Mouse (Mus musculus) c-Kit-positive CD71-positive TER-119-positive erythroid progenitor cells, embryonic 14.5 days (primary cell): ENCODE results near the gene Cope.

Source experiments
- DNase-seq: peaks from one replicate; pipeline ENCODE4 v3.0.0-alpha.2; 2013; ENCODE audit warnings: low spot score

Gene Cope

DNA sequence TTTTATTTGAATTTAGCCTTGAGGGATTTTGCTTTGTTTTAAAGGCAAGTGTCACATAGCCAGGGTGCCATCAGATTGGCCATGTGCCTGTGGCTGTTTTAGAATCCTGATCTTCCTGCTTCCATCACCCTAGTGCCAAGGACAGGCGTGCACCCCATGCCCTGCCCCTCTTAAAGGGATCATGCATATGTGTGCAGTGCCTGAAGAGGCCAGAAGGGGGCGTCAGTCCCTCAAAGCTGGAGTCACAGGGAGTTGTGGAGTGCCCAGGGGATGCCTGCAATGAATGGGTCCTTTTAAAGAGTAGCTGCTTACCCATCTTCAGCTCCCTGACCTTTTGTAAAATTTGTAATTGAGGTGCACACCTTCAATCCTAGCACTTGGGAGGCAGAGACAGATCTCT, 7.0 kb downstream of the Cope start:
- DNase-seq = no peak

DNA sequence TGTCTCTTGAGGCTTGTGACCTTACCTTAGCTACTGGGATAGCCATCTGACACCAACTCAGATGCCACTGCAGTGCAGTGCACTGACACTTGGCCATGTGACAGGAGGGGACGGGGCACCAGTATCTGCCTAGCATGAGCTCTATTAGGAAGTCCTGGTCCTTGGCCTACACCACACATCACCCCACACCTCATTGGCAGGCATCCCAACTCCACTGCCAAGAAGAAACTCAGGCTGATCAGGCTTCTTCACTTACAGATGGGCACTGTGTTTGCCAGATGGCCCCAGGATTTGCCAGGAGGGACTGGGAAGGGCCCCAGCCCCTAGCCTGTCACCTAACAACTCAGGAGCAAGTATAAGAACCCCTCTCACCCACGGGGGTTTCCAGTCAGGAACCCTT, 11.1 kb downstream of the Cope start:
- no peak for DNase-seq

DNA sequence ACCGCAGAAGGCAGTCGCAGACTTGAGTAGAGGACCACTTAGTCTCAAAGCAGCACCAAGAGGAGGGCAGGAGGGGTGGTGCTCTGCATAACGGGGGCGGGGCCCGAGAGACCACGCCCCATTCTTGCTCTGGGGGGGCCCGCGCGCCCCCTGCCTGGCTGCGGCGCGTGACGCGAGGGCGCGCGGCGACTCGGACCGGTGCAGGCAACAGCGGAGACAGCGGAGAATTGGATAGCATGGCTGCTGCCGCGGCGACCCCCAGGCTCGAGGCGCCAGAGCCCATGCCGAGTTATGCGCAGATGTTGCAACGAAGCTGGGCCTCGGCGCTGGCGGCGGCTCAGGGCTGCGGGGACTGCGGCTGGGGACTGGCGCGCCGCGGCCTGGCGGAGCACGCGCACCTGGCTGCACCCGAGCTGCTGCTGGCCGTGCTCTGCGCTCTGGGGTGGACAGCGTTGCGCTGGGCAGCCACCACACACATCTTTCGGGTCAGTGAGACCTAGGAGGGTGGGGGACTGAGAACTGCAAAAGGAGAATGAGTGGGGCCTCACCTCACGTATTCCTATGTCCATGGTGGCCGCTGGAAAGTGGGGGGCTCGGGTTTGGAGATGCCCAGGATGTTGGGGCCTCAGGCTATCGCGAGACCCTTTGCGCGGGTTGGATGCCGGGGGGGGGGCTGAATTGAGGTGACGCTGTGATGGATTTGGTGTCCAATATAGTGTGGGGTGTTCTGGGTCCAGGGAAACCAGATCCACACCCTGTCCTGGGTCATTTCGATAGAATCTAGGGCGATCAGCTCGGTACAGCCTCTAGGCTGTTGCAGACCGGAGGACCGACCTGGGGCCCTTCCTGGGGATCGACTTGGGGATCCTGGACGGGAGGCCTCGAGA, 13.5 kb downstream of the Cope start, which contains the start of gene Cers1:
Gene Cers1 (plus strand): TSS at position 152 of the 887 bp plus-strand sequence.
- no peak for DNase-seq

DNA sequence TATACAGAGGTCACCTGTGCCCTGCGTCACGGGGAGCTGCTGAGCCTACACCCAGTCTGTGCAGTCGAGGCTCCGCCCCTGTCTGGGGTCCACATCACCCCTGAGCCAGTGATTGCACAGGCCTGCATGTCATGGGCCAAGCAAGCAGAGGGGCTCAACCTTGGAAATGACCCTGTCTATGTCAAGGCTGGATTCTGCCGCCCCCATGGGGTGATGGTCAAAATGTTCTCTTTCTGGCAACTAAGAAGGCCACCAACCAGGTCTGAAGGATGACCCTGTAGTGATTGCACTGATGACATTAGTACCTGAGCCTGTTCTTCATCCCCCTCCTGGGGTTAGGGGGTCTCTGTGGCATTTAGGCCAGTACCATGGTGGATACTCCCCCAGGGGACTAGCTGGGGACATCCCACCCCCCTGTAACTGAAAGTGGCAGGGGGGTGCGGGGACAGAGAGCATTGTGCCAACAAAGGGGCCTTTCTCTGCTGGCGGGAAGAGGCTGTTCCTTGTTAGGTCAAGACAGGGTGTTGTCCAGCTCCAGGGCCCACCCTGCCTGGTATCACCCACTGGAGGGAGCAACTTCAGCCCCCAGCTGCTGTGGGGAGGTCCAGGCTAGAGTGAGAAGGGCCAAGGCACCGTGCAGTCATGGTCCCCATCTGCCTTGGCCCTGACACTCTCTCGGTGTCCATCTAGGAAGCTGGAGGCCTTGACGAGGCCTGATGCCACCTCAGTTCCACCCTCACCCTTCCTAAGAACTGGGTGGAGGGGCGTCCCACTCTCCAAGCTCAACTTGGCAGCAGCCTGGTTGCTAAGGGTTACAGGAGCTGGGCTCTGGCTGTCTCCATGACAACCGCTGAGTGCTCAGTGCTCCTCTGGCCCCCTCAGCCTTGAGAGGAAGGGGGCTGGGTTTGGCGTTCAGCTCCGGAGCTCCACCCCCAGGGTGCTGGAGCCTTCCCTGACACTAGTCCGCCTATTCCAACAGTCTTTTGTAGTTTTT, 14.5 kb downstream of the Cope start:
- DNase-seq = no peak

DNA sequence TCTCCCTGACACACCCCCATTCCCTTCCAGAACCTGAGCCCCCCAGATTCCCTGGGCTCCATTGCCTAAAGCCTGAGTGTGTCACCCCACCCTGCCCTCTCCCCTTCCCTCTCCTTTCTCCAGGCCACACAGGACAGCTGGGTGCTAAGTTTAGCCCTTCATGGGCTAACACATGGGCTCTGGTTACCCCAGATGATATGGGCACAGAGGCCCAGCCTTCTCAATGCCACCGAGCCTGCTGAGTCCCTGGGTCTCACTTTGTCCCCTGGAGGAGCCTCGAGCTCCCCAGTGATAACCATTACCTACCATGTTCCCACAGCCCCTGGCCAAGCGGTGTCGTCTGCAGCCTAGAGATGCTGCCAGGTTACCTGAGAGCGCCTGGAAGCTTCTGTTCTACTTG, 15.6 kb downstream of the Cope start:
- DNase-seq = no peak

DNA sequence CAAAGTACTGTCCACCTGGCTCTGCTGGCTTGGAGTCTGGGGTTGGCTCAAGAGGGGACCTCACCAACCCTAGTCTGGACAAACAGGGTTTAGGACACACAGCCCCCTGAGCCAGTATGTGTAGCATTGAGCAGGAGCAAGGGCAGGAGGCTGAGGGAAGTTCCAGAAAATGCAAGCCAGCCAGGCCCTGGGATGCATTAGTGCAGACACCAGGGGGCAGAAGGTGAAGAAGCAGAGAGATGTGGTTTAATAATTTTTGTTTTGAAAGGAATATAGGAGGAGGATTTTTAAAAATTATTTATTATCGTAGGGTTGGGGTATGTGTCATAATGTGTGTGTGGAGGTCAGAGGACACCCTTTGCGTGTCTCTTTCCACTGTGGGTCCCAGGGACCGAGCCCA, 21.4 kb downstream of the Cope start:
- DNase-seq = no peak

DNA sequence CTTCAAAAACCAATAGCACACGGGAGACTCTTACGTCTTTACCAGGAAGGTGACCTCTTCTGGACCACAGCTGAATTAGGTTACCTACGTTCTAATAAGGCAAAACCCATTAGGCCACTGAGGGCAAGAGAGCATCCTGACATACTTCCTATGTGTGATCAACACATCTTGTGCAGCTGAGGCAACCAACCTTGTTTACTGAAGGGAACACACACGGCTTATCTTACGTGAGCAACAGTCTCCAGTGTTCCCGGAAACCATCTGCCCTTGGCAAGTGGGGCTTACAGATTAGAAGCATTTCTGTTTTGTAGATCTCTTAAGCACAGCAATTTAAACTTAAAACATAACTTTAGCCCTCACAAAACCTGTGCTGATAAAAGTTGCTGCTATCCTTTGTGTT, 25.2 kb downstream of the Cope start:
- DNase-seq = peak; percentile 75

DNA sequence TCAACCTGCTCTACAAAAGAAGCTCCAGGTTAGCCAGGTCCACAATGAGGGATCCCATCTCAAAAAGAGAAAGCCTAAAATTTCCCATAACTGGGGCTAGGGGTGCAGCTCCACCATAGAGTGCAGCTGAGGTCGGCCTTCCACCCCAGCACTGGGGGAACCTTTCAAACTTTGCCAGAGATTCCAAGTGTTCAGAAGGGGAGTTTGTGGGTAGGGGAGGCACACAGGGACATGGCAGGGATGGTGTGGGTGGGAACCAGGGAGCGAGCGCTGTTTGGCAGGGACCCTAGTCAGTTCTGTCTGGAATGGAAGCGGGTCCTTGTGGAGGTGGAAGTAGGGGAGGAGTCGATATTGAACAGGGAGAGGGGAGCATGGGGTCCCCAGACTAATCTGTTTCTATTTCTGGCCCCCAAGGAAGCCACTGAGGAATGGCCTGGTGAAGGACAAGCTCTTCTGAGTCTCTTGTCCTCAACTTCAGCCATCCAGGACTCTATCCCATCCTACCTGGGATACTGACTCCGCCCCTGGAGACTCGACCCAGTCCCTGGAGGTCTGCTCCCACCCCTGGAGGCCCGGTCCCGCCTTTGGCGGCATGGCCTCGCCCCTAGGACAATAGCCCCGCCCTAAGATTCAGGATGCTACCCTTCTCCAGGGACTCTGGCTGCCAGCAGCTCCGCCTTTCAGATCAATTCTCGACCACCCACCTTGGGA, 27.0 kb downstream of the Cope start, which contains the start of gene Gdf1:
Gene Gdf1 (plus strand): TSS at position 694 of the 711 bp plus-strand sequence.
- no peak for DNase-seq

DNA sequence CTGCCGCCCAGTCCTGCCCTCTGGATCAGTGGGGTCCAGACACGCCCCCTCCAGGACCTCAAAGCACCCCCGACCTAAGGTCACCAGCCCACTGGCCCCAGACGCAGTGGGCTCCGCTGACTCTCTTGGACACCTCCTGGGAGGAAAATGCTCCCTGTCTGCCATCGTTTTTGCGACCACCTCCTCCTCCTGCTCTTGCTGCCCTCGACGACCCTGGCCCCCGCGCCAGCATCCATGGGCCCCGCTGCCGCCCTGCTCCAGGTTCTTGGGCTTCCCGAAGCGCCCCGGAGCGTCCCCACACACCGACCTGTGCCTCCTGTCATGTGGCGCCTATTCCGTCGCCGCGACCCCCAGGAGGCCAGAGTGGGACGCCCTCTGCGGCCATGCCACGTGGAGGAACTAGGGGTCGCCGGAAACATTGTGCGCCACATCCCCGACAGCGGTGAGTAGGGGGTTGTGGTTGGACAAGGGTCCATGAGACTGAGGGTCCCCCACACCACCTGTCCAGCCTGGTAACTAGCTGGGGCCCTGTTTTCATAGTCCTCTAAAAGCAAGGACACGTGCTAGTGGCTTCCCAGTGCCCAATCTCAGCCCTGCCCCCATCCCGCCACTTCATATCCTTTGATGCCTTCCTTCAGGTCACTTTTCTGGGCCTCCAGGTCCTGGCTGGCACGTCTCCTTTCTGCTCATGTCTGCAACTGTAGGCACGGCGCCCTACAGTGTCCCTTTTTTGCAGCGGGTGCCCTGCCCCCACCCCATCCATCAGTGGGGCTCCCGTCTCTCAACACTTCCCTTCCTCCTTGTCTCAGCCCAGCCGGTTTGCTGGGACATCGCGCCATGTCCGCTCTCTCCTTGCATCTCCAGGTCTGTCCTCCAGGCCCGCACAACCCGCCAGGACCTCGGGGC, 27.8 kb downstream of the Cope start:
- no peak for DNase-seq

DNA sequence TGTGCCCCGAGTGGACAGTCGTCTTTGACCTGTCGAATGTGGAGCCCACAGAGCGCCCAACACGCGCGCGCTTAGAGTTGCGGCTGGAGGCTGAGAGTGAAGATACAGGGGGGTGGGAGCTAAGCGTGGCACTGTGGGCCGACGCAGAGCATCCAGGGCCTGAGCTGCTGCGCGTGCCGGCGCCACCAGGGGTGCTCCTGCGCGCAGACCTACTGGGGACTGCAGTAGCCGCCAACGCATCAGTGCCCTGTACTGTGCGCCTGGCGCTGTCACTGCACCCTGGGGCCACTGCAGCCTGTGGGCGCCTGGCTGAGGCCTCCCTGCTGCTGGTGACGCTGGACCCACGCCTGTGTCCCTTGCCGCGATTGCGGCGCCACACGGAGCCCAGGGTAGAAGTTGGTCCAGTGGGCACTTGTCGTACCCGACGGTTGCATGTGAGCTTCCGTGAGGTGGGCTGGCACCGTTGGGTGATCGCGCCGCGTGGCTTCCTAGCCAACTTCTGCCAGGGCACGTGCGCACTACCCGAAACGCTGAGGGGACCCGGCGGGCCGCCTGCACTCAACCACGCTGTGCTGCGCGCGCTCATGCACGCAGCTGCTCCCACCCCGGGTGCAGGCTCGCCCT, 28.5 kb downstream of the Cope start:
- no peak for DNase-seq

DNA sequence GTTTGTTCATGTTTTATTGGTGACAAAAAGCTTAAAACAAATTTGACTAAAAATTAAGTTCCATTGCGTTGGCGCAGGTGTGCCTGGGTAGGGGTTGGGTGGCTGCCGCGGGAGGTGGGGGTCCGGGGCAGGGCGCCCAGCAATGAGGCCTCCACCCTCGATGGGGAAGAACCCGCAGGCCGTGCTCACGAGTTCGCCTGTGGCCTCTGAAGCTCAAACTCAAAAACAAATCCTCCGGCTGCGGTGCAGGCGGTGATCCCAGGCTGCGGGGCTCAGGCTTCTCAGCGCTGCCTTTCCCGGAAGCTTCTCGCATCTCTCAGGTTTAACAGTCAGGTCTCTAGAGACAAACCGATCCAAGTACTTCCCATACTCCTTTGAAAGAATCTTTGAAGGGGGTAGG, 29.2 kb downstream of the Cope start:
- no peak for DNase-seq

DNA sequence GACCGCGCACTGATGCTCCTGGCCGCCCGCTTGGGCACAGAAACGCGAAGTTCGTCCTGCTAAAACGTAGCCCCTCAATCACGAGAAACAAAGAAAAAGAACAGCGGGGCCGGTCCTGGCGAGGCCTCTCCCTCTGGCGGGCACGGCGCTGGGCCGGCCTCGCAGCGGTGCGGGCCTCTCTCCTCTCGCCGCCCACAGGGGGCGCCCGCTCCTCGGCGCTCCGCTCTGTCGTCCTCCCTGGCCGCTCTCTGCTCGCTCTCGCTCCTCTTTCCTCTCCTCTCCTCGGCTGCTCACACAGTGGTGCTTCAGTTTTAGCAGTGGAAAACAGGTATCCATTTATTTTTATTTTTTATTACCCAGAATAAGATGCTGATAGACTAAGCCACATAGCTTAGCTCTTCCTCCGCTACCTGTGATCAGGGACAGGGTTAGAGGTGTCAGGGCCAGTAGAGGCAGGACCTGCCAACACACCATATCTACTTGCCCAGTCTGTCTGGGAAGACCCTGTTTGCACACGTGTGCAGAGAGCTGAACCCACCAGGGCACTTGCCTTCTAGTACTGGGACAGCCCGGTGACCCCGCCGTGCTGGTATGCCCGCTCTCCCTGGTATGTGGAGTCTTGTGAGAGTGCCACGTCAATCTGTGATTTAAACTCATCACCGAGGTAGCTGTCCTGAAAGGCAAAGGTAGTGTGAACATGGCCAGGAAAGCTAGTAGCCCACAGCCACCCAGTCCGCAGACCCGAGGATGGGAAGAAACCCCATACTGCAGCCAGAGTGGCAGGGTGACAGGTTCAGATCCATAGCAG, 30.0 kb downstream of the Cope start:
- DNase-seq = no peak

DNA sequence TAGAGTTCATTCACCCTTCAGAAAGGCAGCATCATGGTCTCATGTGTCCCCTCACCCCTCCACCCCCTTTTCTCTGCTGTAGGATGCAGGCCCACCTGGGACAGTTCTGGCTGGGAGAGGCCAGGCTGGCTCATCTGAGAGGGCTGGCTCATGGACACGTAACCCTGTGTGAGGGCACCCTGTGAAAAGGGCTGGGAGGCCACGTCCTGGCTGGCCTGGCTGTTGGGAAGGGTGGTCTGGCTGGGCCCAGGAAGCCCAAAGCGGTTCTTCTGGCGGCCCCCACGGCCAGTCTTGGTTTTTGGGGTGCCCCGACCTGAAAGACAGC, 30.5 kb downstream of the Cope start:
- no peak for DNase-seq

DNA sequence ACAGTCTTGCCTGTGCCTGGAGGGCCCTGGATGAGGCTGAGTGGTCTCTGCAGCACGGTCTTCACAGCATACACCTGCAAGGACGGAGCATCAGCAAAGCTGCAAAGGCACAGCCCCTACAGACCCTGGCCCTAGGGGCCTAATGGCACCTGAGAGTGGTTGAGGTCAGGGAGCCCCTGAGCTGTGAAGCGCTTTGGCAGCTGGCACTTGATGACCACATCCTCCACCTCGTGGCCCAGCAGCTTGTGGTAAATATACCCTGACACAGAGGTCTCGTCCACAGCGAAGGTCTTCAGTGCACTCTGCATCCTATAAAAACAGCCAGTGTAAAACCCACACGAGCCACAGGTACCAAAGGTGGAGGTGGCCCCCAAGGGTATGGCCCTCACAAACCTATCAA, 36.6 kb downstream of the Cope start:
- DNase-seq = no peak

DNA sequence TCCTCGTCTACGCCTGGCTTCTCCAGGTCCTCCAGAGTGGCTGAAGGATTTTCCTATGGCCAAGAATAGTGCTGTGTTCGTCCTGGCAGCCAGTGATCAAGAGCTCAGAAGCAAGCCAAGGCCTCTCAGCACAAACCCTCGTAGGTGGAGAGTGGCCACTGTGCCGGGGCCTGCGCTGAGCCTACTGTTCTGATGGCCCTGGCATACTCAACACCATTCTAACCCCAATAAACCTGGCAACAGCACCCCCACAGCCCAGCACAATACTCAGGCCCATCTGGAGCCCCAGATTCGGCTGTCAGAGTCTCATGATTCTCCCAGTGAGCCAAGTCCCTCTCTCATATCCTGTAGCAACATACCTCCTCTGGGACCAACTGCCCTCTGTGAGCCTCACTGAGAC, 38.3 kb downstream of the Cope start:
- no peak for DNase-seq

DNA sequence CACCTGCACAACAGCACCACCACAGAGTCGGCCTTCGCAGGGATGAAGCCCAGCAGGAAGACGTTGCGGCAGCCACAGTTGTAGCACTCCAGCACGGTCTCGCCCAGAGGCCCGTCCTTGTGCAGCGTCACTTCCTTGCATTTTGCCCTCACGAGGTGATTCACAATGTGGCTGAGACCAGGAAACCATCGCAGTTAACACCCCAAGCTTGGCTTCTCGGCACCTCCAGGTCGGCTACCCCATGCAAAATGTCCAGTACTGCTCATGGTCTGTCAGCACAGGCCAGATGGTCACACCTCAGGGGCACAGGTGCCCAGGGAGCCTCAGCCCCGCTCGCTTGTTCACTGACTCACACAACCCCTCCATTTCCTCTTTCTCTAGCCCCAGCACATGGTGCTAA, 39.7 kb downstream of the Cope start:
- DNase-seq = no peak

DNA sequence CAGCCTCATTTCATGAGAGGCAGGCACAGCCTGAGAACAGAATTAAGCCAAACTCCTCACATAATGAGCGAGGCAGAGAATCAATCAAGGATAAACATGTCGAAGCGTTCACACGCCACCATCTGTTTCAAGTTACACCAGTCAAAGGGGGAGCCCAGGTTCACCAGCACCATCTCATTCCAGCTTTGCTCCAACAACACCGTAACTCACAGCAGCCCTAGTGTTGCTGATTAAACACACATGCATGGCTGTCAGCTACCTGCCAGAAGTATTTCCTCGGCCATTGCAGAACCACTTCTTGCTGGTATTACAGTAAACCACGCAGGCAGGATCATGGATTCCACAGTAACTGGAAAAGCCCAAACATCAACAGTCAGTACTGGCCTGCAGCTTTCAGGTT, 40.8 kb downstream of the Cope start:
- DNase-seq = no peak

DNA sequence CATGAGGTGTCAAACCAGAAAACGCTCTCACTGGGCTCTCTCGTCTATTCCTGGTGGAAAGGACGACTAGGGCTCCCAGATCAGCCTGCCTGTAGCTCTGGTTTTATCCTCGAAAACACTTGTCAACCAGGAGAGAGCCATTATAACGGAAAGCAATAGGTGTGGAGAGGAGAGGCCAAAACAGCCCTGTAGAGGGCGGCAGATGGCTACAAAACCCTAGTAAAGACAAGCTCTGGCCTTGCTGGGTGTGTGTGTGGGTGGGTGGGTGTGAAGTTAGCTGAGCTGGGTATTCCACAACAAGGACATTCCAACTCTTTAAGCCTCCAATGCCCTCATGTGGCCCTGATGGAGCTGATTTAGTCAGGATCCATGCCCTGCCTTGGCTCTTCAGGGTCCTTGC, 41.4 kb downstream of the Cope start:
- no peak for DNase-seq

DNA sequence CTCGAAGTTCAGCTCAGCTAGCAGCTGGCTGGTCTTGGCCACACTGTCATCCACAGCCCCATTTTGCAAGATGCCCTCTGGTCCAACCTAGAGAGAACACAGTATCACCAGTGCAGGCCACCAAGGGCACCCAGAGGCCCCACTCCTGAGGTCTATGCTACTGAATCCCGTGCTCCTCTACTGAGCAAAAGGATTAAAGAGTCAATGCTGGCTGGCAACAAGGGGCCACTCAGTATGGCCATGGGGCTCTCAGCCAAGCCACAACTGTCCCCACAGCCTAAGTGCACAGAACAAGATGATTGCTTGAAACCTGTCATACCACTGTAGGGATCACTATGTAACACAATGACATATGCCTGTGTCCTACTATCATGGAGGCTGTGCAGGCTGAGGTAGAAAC, 42.0 kb downstream of the Cope start:
- no peak for DNase-seq

DNA sequence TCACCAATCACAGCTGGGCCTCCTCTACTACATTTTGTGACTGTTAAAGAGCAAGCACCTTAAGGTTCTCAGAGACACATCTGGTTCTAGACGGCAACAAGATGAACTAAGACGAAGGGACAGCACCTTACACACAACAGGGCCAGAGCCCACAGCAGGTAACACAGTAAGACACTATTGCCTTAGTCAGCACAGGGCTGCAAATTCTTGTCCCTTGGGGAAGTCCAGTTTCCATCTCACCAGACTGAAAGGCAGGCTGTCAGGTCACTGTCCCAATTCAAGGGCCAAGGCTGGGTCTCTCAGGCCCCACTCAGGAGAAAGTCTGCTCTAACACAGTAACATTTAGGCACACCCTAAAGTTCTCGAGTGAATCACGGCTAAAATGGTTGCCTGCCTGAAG, 45.1 kb downstream of the Cope start:
- DNase-seq = no peak
